Mouse (Mus musculus) heart, adult 2 months (tissue): ENCODE data around the gene Nr5a1. TPM values are rescaled to one million over a fixed set of nuclear protein-coding genes. Genes with fewer than 3 reads are reported as not detected.

Experiments
- DNase-seq, 2 experiments: peaks; one replicate each; pipeline ENCODE4 v3.0.0; 2021
- H3K27ac ChIP-seq: fragments of 200-600 bp; 2 replicates; pipeline ENCODE4 v1.8.1; 2022
- H3K27me3 ChIP-seq: fragments of 200-500 bp; 2 replicates; pipeline ENCODE4 v1.6.1; 2012; ENCODE audit warnings: mild to moderate bottlenecking, low read length, inconsistent platforms, mixed read lengths; ENCODE audit not compliant: control insufficient read depth, insufficient read depth
- H3K36me3 ChIP-seq: fragments of 200-500 bp; 2 replicates; pipeline ENCODE4 v1.6.1; 2012; ENCODE audit warnings: low read length, inconsistent platforms; ENCODE audit not compliant: control insufficient read depth, insufficient read depth
- H3K4me1 ChIP-seq: fragments of 200-500 bp; 2 replicates; pipeline ENCODE4 v1.6.1; 2011; ENCODE audit warnings: low read length; ENCODE audit not compliant: control insufficient read depth, insufficient read depth
- H3K4me3 ChIP-seq: fragments of 200-600 bp; 2 replicates; pipeline ENCODE4 v1.8.1; 2022
- H3K79me2 ChIP-seq: fragments of 200-500 bp; replicated peaks from 2 replicates; pipeline ENCODE4 v1.6.1; 2012; ENCODE audit warnings: mild to moderate bottlenecking, inconsistent platforms, low read length, moderate library complexity, mixed read lengths; ENCODE audit not compliant: control insufficient read depth, insufficient read depth
- H3K9ac ChIP-seq: fragments of 200-500 bp; 2 replicates; pipeline ENCODE4 v1.6.1; 2012; ENCODE audit warnings: low read depth, mild to moderate bottlenecking, control low read depth, inconsistent platforms, low read length, mixed read lengths
- CTCF ChIP-seq: fragments of 200-600 bp; IDR thresholded peaks from 2 replicates; pipeline ENCODE4 v1.8.1; 2022; ENCODE audit warnings: antibody characterized with exemption, mild to moderate bottlenecking, moderate library complexity
- EP300 ChIP-seq: fragments of 200-500 bp; IDR thresholded peaks from 2 replicates; pipeline ENCODE4 v1.6.1; 2011; ENCODE audit warnings: low read depth, low read length, control low read depth; ENCODE audit not compliant: insufficient read depth
- POLR2A ChIP-seq: fragments of 200-500 bp; IDR thresholded peaks from 2 replicates; pipeline ENCODE4 v1.6.1; 2011; ENCODE audit warnings: mild to moderate bottlenecking, low read depth, low read length, control low read depth; ENCODE audit not compliant: insufficient read depth
- whole genome bisulfite sequencing: fragments of 180-500 bp; shearing (Covaris S2); methylation state at CpG from one replicate; pipeline ENCODE4 v1.1.7; 2018; 5-methylcytosine and 5-hydroxymethylcytosine counted together
- intact Hi-C: fragments of 180-260 bp; cut with DNase I; formaldehyde crosslinking; loops from one replicate; pipeline ENCODE4 v1.15.1; 2025
- polyA plus RNA-seq: library from polyadenylated mRNA; depleted of rRNA; stranded (reverse); fragments of >200 nt; gene quantifications from 2 replicates; pipeline ENCODE4 v1.2.3, GENCODE M21; 2012
- total RNA-seq, 2 experiments: library from RNA; stranded (reverse); gene quantifications; 2 replicates each; pipeline ENCODE4 v1.2.3; 2021

Gene Nr5a1
- total and polyA plus RNA-seq, 3 experiments, result 0.16 TPM; not detected in 2

DNA sequence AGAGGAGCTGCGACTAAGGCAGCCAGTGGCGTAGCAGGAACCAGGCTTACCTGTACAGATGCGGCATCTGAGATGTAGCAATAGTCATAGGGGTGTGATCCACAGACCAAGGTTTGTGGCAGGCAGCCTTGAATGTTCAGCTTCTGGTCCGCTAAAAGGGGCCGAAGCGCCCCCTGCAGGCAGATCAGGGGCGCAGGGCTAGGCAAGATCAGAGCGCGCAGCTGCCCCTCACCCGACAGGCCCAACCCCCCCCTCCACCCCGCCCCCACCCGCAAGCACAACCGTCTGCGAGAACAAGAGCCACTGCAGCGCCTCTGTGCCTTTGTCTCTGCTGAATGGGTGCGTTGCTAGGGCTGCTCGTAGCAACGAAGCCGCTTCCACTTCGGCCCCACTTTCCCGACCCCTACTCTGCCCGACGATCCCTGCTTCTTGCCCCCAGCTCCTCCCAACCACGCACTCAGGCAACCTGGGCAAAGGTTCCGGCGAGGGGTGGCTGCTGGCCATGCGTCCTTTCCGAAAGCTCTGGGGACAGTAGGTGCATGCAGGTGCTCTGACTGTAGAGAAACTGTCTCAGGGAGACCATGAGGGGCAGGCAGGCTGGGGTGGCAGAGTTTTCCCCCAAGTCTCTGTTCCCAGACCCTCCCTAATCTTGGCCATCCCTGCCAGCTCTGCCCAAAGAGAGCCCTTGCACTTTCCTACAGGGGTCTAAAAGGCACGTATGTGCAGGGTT lies 25.4 kb downstream of the Nr5a1 start:
- intact Hi-C loops, result no loop called here
- 6% methylated on average over 29 of the region's 29 CpGs for WGBS
- H3K4me1 ChIP-seq, result no peaks in the 10 kb centered on the region
- H3K9ac ChIP-seq, result no peak overlapping the region
- no peak for DNase-seq
- H3K4me3 ChIP-seq, result no peak overlapping the region
- H3K27ac ChIP-seq, result no peak overlapping the region
- H3K27me3 ChIP-seq, result peaks cover 2% of the 10 kb centered on the region; the same call in 1 of the 2 replicates
- H3K36me3 ChIP-seq, result no peaks in the 10 kb centered on the region
- TF ChIP-seq CTCF (peak; percentile 61), POLR2A (no peak), EP300 (no peak)
- H3K79me2 ChIP-seq, result no peaks in the 10 kb centered on the region

GRCm38 (mm10) chr2:38685746-38686145 lies 28.6 kb downstream of the Nr5a1 start:
- no peak overlapping the region for H3K4me3 ChIP-seq
- 55% methylated on average over 3 of the region's 3 CpGs for WGBS
- peaks cover 2% of the 10 kb centered on the region; the same call in 1 of the 2 replicates for H3K27me3 ChIP-seq
- TF ChIP-seq CTCF (no peak), EP300 (no peak), POLR2A (no peak)
- no peaks in the 10 kb centered on the region for H3K79me2 ChIP-seq
- H3K27ac ChIP-seq, result no peak overlapping the region
- H3K9ac ChIP-seq, result no peak overlapping the region
- H3K4me1 ChIP-seq, result no peaks in the 10 kb centered on the region
- no peak for DNase-seq
- intact Hi-C loops, result no loop called here
- no peaks in the 10 kb centered on the region for H3K36me3 ChIP-seq

DNA sequence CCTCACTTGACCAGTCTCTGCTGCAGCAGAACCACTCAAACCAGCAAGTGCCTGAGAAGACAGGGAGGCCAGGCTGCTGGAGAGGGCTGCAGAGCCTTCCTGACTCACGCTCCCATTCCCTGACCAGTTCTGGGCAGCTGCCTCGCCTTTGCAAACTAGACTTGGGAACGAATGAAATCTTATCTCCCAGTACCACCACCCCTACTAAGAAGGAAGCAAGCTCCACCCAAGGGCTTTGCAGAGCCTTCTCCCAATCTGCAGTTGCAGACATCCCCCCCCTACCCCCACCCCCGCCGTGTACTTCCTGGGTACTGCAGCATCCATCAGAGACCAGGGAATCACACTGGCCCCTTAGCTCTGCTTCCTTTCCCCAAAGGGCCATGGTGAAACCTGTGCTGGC lies 31.3 kb downstream of the Nr5a1 start:
- H3K36me3 ChIP-seq, result no peaks in the 10 kb centered on the region
- H3K4me3 ChIP-seq, result no peak overlapping the region
- no peak for DNase-seq
- intact Hi-C loops, result no loop called here
- WGBS, result 52% methylated on average over 5 of the region's 5 CpGs
- no peak overlapping the region for H3K9ac ChIP-seq
- H3K4me1 ChIP-seq, result no peaks in the 10 kb centered on the region
- H3K27me3 ChIP-seq, result no peaks in the 10 kb centered on the region
- no peaks in the 10 kb centered on the region for H3K79me2 ChIP-seq
- no peak for TF ChIP-seq EP300
- no peak for TF ChIP-seq POLR2A
- TF ChIP-seq CTCF, result no peak
- no peak overlapping the region for H3K27ac ChIP-seq

DNA sequence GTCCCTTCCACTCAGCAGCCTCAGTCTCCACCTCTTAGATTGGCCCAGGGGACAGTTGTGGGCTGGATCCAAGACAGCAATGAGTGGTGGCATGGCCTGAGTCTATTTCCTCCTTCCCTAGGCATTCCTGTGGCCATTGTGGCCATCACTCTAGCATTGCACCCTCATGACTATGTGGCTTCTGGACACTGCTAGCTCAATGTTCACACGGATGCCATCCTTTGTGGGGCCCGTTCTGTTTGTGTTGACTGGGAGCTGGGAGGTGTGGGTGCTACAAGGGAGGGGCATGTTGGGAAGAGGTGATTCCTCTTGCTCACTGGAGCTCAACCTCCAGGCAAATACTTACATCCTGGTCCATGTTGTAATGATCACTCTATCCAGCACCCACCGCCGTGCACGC lies 32.1 kb downstream of the Nr5a1 start:
- no peak for DNase-seq
- Histone ChIP-seq H3K36me3 (no peaks in the 10 kb centered on the region), H3K27me3 (no peaks in the 10 kb centered on the region), H3K79me2 (no peaks in the 10 kb centered on the region), H3K27ac (no peak overlapping the region), H3K9ac (no peak overlapping the region), H3K4me1 (no peaks in the 10 kb centered on the region), H3K4me3 (no peak overlapping the region)
- 91% methylated on average over 5 of the region's 5 CpGs for WGBS
- intact Hi-C loops, result no loop called here
- TF ChIP-seq CTCF (no peak), EP300 (no peak), POLR2A (no peak)

DNA sequence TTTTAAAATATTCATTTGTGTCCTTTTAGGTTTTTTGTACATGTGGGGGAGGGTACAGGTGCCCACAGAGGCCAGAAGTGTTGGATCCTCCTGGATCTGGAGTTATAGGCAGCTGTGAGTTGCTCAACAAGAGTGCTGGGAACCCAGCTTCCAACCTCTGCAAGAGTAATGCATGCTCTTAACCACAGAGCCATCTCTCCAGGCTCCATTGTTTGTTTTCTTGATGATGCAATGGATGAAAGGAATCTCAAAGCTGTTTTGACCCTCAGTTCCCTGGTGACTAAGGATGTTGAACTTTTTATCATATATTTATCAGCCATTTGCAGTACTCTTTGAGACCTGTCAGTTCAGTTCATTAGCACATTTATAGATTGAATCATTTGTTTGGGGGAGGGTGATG lies 35.4 kb downstream of the Nr5a1 start:
- H3K4me1 ChIP-seq, result no peaks in the 10 kb centered on the region
- H3K79me2 ChIP-seq, result no peaks in the 10 kb centered on the region
- TF ChIP-seq EP300 (no peak), POLR2A (no peak), CTCF (no peak)
- intact Hi-C loops, result no loop called here
- no peak overlapping the region for H3K27ac ChIP-seq
- H3K27me3 ChIP-seq, result no peaks in the 10 kb centered on the region
- no peaks in the 10 kb centered on the region for H3K36me3 ChIP-seq
- no peak for DNase-seq
- H3K9ac ChIP-seq, result no peak overlapping the region
- H3K4me3 ChIP-seq, result no peak overlapping the region

DNA sequence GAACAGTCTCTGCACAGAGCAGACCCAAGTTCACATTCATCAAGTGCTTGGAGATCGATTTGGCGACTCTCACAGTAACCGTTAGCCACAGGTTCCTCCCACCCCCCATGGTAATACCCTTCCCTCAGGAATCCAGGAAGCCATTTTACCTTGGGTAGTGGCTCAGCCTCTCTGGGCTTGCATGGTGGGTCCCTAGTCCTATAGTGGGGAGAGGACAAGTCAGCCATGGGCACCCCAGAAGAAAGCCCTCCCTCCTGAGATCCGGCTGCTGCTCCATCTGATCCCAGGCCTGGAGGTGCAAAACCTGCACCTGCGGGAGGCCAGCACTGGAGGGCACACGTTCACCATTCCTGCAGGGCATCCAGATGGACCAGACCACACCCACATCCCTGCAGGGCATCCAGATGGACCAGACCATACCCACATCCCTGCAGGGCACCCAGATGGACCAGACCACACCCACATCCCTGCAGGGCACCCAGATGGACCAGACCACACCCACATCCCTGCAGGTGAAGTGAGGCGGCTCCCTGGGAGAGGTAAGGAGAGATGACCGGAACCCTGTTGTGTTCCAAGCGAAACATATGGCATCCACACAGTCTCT lies 38.9 kb downstream of the Nr5a1 start:
- H3K79me2 ChIP-seq, result no peaks in the 10 kb centered on the region
- intact Hi-C loops, result no loop called here
- peak; percentile 35 for TF ChIP-seq CTCF
- TF ChIP-seq EP300, result no peak
- no peak for TF ChIP-seq POLR2A
- H3K36me3 ChIP-seq, result no peaks in the 10 kb centered on the region
- WGBS, result 62% methylated on average over 9 of the region's 9 CpGs
- no peaks in the 10 kb centered on the region for H3K4me1 ChIP-seq
- H3K9ac ChIP-seq, result no peak overlapping the region
- no peak overlapping the region for H3K4me3 ChIP-seq
- H3K27ac ChIP-seq, result no peak overlapping the region
- DNase-seq, result no peak
- no peaks in the 10 kb centered on the region for H3K27me3 ChIP-seq
